Mouse (Mus musculus) adrenal gland (tissue): ENCODE measurements around the gene Glyctk.
"Not testable (repeated sequence)": the region's sequence is repeated elsewhere in the genome, so short reads cannot be mapped to it uniquely, and the experiment has no call there.

Experiments
- intact Hi-C: fragments of 180-260 bp; cut with DNase I; formaldehyde crosslinking; loops from one replicate; pipeline ENCODE4 v1.15.1; 2025

Gene Glyctk

GRCm38 (mm10) chr9:106177799-106178198 lies 19.9 kb upstream of the Glyctk start:
- intact Hi-C loops = no loop called here

- intact Hi-C loops = no loop called here
Observed at GRCm38 (mm10) chr9:106176769-106177168, 18.8 kb upstream of the Glyctk start.

DNA sequence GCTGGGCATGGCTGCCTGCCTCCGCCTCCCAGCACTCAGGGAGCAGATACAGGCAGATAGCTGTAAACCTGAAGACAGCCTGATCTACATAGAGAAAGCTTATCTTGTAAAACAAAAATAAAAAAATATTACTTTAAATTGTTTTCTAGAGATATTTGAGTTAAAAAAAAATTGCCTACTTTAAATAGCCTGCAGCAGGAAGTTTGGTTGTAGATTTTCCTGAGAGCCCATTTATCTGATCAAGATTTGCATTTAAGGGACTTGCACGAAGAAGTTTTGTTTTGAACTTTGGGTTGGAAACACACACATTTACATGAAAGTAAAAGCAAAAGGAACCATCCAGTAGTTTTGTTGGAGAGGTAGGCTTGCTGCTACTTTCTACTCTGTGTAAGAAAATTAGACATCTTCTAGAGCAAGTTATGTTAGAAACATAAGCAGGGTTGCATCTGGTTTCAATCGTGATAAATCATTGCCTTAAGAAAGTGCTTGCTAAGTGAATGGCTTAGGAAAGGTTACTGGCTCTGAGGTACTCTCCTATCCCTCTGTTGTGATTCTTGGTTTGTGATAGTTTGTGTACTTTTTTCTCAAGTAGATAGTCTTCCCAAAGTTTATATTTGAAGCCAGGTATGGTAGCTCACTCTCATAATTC lies 17.7 kb upstream of the Glyctk start:
- intact Hi-C loops = no loop called here

GRCm38 (mm10) chr9:106173363-106173762 lies 15.4 kb upstream of the Glyctk start:
- intact Hi-C loops = loop anchor here (5.0 kb wide), 1 partner anchor 39 kb away; no protein-coding TSS in a partner anchor

DNA sequence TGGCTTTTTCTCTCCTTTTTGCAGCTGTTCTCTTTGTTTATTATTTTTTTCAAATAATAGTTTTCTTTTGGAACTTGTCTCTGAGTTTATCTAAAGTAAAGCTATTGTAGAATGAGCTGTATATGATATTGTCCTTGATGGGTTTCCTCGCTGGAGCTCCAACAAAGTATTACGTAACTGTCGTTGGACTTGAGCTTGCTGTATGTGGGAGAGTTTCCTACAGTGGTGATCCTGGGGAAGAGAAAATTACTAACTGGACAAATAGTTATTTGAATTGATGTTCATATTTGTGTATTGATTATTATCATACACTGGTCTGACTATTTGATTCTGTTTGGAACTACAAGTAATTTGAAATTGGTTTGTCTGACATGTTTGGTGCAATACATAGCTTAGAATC lies 14.6 kb upstream of the Glyctk start:
- intact Hi-C loops = loop anchor here (5.0 kb wide), 1 partner anchor 40 kb away; no protein-coding TSS in a partner anchor

DNA sequence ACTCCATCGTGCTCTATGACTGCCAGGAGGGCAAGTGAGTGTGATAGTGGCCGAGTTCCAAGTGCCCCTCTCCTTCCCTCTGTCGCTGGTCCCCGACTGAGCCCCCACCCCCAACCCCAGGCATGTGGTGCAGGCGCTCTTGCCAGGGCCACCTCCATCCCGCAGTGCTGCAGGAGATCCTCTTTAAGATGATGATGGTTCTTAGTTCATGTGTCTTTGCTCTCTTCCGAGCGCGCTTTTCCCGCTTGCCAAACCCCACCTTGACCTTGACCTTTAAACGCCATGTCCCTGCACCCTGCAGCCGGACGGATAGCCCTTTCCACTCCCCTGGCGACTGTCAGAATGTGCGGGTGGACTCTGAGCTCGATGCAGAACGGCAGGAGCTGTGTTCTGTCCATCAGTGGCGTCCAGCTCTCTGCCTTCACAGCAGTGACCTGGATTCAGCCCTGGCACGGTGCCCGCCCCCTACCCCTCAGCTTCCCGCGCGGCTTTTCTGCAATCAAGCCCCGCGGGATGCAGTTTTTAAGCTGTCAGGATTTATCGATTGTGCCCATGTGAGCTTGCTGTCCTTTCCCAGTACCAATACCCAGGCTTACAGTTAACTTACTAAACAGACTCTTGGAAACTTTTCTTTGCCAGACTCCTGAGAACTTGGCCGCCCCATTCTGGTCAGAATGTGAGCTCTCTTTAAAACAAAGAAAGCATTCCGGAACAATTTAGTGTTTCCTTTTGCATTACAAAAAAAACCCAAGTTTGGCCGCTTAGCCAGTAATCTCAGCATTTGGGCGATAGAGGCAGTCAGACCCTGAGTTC lies 13.6 kb upstream of the Glyctk start:
- intact Hi-C loops = loop anchor here (5.0 kb wide), 1 partner anchor 41 kb away; no protein-coding TSS in a partner anchor

- intact Hi-C loops = loop anchor here (5.0 kb wide), 1 partner anchor 42 kb away; no protein-coding TSS in a partner anchor
Observed at GRCm38 (mm10) chr9:106170556-106171345, 12.8 kb upstream of the Glyctk start, which contains the start of gene Wdr82. Gene Wdr82, plus strand, starts transcription at chr9:106170928.

GRCm38 (mm10) chr9:106169917-106170316 lies 12.0 kb upstream of the Glyctk start:
- intact Hi-C loops = loop anchor here (5.0 kb wide), 1 partner anchor 42 kb away; no protein-coding TSS in a partner anchor

- intact Hi-C loops = not testable (repeated sequence)
Observed at GRCm38 (mm10) chr9:106169006-106169405, 11.1 kb upstream of the Glyctk start.

DNA sequence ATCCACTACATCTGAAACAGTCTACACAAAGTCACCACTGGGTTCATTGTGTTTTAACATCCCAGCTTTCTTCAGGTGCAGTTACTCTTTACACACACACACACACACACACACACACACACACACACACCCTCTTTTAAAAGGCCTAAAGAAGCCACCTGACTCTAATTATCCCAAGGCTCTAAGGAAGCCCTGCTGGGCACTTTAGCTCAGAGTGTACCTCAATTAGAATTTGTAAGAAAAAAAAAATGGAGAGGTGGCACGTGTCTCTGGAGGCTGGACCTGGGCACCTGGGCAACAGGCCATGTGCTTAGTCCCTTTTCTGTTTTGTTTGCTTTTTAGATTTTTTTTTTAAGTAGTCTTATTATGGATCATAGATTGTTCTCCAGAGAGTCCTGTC lies 9.8 kb upstream of the Glyctk start:
- intact Hi-C loops = no loop called here

DNA sequence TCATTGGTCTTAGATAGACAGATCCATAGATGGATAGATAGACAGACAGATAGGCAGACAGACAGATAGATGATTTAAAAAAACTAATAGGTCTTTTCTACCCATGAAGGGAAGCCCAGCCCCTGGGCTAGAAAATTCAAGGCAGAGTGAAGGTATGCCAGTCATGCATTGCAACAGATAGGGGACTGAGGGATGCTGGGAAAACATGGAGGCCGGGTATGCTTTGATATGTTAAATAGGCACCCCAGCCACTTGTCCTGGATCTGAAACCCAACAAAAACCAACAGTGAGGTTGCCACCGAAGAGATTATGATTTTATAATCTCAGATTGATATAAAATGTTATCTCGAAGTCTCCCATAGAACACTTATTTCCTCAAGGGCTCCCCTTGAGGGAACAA lies 9.3 kb upstream of the Glyctk start:
- intact Hi-C loops = no loop called here

GRCm38 (mm10) chr9:106166709-106167108 lies 8.8 kb upstream of the Glyctk start:
- intact Hi-C loops = no loop called here

- intact Hi-C loops = no loop called here
Observed at GRCm38 (mm10) chr9:106160426-106160825, 2.5 kb upstream of the Glyctk start.

DNA sequence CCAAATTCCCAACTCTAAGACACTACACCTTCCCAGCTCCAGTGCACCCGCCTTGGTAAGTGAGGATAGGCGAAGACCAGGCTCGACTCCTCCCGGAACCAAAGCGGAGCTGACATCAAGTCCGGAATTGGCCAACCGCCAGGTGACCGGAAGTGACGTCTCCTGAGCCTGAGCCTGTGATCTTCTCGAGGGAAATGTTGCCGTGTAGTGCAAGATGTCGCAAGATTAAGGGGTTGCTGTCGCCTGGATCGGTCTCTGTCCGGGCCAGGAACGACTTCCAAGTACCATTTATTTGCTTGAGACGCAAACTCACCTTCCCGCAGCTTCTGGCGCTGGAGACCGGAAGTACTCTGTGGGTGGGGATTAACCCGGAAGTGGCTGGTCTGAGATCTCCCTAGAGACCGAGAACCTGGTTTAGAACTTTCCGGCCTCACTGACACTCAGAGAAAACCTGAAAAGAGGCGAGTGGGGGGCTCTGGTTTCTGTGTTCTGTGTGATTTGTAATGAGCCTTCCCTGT lies 1.9 kb upstream of the Glyctk start:
- intact Hi-C loops = no loop called here

DNA sequence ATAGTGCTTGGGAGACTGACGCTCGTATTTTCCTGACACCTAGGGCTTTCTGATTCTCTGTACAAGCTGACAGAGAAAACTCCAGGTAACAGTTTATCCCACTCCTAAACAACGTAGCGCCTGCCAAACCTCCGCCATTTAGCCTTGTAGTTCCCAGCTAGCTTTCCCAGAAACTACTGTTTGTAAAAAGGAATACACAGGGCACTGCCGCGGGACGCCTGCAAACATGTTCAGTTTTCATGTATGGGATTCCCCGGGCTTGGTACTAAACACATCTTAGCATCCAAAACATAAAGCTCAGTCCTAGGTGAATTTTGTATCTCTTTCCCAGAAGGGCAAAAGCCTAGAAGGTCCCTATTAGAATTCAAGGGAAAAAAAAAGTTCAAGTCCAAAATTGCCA lies 1.3 kb upstream of the Glyctk start:
- intact Hi-C loops = no loop called here

DNA sequence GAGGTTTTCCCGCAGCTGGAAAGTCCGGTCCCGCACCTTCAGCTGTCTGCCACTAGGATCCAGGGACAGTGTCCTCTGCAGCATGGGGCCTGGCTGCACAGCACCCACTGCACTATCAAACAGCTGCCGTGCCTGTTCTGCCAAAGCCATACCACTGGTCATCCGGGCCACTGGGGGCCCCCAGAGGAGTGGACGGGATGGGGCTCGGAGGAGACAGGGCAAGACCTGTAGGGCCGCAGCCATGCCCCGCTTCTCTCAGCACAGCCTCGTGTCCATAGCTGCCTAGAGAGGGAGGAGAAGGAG lies 364 bp downstream of the Glyctk start:
- intact Hi-C loops = no loop called here

DNA sequence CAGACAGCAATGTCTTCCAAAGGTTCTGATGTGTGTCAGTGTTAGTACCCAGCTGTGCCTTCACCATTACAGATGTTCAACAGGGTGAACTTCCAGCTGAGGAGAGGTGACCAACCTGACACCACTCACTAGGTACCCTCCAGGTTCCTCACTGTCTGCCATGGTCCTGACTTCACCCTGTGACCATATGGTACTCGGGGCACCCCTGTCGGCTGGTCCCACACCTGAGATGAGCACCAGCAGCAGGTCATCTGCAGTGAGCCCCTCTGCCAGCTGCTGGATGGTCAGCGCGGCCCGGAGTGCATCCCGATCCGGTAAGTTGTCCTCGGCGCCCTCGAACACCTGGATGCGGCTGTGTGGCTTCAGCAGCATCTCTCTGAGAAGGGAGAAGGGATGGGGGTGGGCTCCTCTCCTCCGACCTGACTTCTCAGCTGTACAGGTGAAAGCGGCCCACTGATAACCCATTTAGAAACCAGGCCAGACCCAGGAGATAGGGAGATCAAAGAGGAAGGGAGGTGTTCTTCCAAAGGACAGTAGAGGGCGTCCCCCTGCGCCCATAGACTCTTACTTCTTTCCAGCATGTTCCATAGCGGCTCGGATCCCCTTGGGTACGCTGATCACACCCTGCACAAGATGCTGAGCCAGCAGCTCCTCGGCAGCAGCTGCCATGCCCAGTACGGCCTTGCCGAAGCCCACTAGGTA lies 866 bp downstream of the Glyctk start:
- intact Hi-C loops = no loop called here

DNA sequence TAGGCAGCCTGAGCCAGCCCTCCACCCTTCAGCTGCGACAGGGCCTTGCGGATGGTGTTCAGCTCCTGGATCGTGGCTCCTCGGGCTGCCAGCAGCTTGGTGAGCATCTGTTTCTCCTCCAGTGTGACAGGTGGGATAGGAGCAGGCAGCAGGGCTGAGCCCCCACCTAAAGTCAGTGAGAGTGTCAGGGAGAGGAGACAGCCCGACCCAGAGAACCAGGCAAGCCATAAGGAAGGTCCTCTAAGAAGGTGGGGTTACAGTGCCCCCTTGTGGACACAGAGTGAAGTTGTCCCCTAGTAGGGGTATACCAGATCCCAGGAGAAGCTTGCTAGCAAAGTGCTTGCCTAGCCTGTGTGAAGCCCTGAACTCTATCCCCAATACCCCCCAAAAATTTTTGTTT lies 1.5 kb downstream of the Glyctk start:
- intact Hi-C loops = no loop called here

DNA sequence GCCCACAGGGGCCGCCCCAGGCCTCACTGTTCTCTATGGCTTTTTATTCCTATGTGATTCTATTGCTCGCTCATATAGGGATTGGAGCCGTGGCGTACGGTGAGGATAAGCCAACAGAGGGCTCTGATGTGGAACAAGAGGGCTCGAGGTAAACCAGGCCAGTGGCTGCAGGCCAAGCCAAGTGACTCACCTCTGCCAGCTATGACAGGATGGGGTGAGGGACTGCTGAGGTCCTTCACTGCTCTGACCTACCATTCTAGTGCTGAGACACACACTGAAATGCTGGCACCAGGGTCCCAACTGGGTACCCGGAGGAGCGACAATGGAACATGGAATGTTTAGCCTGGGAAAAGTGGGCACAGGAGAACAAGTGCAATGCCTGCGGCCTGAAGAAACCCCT lies 3.8 kb downstream of the Glyctk start:
- intact Hi-C loops = loop anchor here (5.0 kb wide), 1 partner anchor 72 kb away; no protein-coding TSS in a partner anchor

DNA sequence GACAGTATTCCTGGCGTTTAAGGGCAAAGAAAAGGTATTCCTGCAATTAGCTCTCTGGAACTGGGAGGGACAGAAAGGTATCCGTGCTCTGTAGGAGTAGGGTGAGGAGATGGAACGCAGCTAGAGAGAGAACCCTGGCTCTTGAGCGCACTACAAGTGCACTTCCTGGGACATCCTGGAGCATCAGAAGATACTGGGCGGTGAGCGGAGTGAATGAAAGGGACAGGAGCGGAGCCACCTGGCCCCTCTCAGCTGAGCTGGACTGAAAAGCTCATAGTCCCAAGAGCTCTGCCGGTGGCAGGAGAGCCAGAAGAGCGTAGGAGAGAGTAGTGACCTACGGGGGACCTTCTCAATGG lies 8.6 kb downstream of the Glyctk start:
- intact Hi-C loops = no loop called here
